Mouse (Mus musculus): ENCODE measurements around the gene Slc39a2.

Gene Slc39a2

DNA sequence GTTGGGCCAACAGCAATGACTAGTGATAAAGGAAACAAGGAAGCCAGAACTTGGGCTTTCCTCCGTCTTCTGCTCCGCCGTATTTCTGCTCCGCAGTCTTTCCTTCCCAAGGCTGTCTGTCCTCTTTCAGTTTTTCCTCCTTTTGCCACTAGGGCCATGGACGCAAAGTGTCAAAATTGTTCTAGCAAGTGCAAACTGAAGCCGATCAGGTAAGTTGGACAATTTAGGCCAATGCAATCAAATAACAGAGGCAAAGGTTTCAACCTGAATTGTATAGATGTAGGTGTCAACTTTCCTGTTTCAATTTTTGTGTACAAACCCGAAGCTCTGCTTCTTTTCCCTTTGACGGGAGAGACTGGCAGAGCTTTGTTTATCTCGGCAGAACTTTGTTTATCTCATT lies 37.3 kb downstream of the Slc39a2 start:
- no peak for DNase-seq (ENCODE audit: inconsistent age in 2 of 2, low spot score in 1 of 2)

DNA sequence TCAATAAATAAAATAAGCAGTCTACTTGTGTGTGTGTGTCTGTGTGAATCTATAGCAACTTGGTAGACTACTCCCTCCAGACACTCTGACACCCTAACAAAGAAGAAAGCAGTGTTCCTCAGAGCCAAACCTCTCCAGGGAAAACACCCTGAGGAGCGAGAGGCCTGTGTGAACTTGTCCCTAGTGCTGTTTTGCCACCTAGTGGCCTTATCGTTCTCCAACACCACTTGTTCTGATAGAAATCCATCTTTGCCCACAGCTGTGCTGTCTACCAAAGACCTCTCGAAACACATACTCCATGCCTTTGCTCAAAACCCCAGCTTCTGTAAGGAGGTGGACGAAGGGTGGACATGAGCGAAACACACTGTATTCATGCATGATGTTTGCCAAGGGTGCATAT lies 38.1 kb downstream of the Slc39a2 start:
- peak; percentile 68 to 90 for DNase-seq (ENCODE audit: inconsistent age in 2 of 2, low spot score in 1 of 2)

- DNase-seq (ENCODE audit: inconsistent age in 2 of 2, low spot score in 1 of 2), result no peak
Observed at GRCm38 (mm10) chr14:51932092-51933020, 39.7 kb downstream of the Slc39a2 start.

GRCm38 (mm10) chr14:51939005-51939404 lies 46.3 kb downstream of the Slc39a2 start:
- no peak for DNase-seq (ENCODE audit: inconsistent age in 2 of 2, low spot score in 1 of 2)

GRCm38 (mm10) chr14:51940944-51941560 lies 48.4 kb downstream of the Slc39a2 start:
- peak; percentile 51 to 82 for DNase-seq (ENCODE audit: inconsistent age in 2 of 2, low spot score in 1 of 2)

- peak in 1 of 2 experiments; percentile 45 for DNase-seq (ENCODE audit: inconsistent age in 2 of 2, low spot score in 1 of 2)
Observed at GRCm38 (mm10) chr14:51941577-51941976, 48.9 kb downstream of the Slc39a2 start.

GRCm38 (mm10) chr14:51942236-51942635 lies 49.5 kb downstream of the Slc39a2 start:
- no peak for DNase-seq (ENCODE audit: inconsistent age in 2 of 2, low spot score in 1 of 2)

- DNase-seq (ENCODE audit: inconsistent age in 2 of 2, low spot score in 1 of 2), result no peak
Observed at GRCm38 (mm10) chr14:51943336-51943735, 50.6 kb downstream of the Slc39a2 start.
